Comparison of ENCODE assay signal across 9 mouse cellular contexts in the genomic region with DNA sequence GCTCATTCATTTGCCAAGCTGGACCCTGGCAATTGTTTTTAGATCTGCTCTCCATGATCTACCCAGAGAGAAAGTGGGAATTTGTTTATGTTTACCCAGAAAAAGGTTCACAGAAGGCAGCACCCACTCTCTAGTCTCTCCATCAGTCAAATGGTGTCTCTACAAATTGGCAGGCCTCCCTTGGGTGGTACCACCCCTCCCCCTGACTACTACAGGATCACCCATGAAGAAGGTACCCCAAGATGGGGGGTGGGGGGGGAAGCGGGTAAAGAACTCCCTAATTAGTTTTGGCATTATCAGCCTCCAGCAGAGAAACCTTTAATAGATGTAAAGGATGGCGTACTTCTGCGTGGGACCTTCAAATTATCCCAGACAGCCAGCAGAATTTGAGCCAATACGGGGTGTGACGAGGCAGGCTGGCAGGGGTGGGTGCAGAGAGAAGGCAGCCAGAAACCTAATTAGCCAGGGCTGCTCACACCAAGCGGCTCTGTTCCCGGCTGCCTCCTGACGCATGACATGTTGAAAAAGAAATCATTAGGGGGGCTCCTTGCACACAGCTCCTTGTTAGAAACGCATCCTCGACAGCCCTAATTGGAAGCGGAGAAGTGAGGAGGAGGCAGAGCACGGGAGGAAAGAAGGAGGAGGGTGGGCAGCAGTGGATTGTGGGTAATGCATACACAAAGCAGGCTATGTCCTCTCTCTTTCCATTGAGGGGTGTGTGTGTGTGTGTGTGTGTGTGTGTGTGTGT.
DNase-seq lines count a peak whose midpoint lies in the region; ATAC-seq lines count a peak whose summit lies in the region.
"Had no signal": no experiment of that assay in that cellular context is flagged by ENCODE, and none has a peak within 500 bp of the region (broad histone marks: within the 10 kb centered on the region; RNA-seq: fewer than 3 reads in every experiment).

No protein-coding gene starts in this region.

- no peaks in the 10 kb centered on the region for H3K27me3 ChIP-seq in forebrain, embryonic 14.5 days (replicated peaks; ENCODE audit: control insufficient read depth, insufficient read depth, low read length)
- H3K27me3 ChIP-seq in neural tube, embryonic 15.5 days (replicated peaks), result no peaks in the 10 kb centered on the region

- H3K36me3 ChIP-seq in forebrain, embryonic 14.5 days (ENCODE audit: control insufficient read depth, insufficient read depth, low read length), result no peaks in the 10 kb centered on the region
- H3K36me3 ChIP-seq in neural tube, embryonic 15.5 days, result no peaks in the 10 kb centered on the region

- H3K9ac ChIP-seq in forebrain, embryonic 14.5 days (ENCODE audit: low read length), result no peak overlapping the region
- H3K9ac ChIP-seq in neural tube, embryonic 15.5 days (replicated peaks), result no peak overlapping the region
- H3K9ac ChIP-seq: liver, embryonic 14.5 days had no signal

- ATAC-seq in forebrain, embryonic 14.5 days, result peak; percentile 98
- peak; percentile 72 for ATAC-seq in neural tube, embryonic 15.5 days (ENCODE audit: low FRiP score)
- ATAC-seq in CD4-positive, CD25-positive, alpha-beta regulatory T cell, adult 4 months, result no peak

- peak overlapping the region; percentile 17 for H3K4me2 ChIP-seq in forebrain, embryonic 14.5 days (ENCODE audit: low read length)
- H3K4me2 ChIP-seq in neural tube, embryonic 15.5 days, result peak overlapping the region; percentile 33

- 5% methylated on average over 12 of the region's 12 CpGs for WGBS in forebrain, embryonic 14.5 days
- 39% methylated on average over 12 of the region's 12 CpGs for WGBS in neural tube, embryonic 15.5 days

- H3K4me3 ChIP-seq in forebrain, embryonic 14.5 days (ENCODE audit: low read depth, low read length), result no peak overlapping the region
- H3K4me3 ChIP-seq in neural tube, embryonic 15.5 days (replicated peaks), result no peak overlapping the region

- DNase-seq in cerebellum, adult 11 months, result peak; percentile 3
- DNase-seq in cerebellum, adult 8-10 months, result no peak
- DNase-seq in forebrain, embryonic 14.5 days (ENCODE audit: low spot score), result peak; percentile 97
- DNase-seq in layer of hippocampus, adult 9-11 months, result peak; percentile 85
- no peak for DNase-seq in urinary bladder, postnatal 10 days (ENCODE audit: low spot score)
- no peak for DNase-seq in heart, adult 18-20 months

- H3K9me3 ChIP-seq in forebrain, embryonic 14.5 days (replicated peaks; ENCODE audit: control insufficient read depth, low read length), result no peaks in the 10 kb centered on the region
- H3K9me3 ChIP-seq in neural tube, embryonic 15.5 days (replicated peaks), result no peaks in the 10 kb centered on the region

- H3K27ac ChIP-seq in forebrain, embryonic 14.5 days (ENCODE audit: low read depth, low read length), result peak overlapping the region; percentile 92
- peak overlapping the region; percentile 41; the same call in 1 of the 2 replicates for H3K27ac ChIP-seq in neural tube, embryonic 15.5 days (replicated peaks)
- H3K27ac ChIP-seq: liver, embryonic 14.5 days had no signal

- peaks cover 7% of the 10 kb centered on the region for H3K4me1 ChIP-seq in forebrain, embryonic 14.5 days (ENCODE audit: control insufficient read depth, insufficient read depth, low read length)
- peaks cover 14% of the 10 kb centered on the region for H3K4me1 ChIP-seq in neural tube, embryonic 15.5 days

Comparison
In these comparisons a context has a peak if more than half of its experiments do, and no peak if none do; other contexts are left out.
1. DNase-seq: peak in cerebellum, adult 11 months (single experiment), forebrain, embryonic 14.5 days (single experiment) and layer of hippocampus, adult 9-11 months (single experiment); none in cerebellum, adult 8-10 months (single experiment), urinary bladder, postnatal 10 days (single experiment) and heart, adult 18-20 months (0 of 2).